Mouse (Mus musculus) MN1 (cell line): ENCODE data around the gene Akt2.
"Not testable (repeated sequence)": the region's sequence is repeated elsewhere in the genome, so short reads cannot be mapped to it uniquely, and the experiment has no call there.

Experiments used
- DNase-seq: peaks from one replicate; pipeline ENCODE4 v3.0.0-alpha.2; 2016; ENCODE audit warnings: low spot score

Akt2 gene

GRCm38 (mm10) chr7:27613751-27614499, 22.6 kb downstream of the Akt2 start:
- no peak for DNase-seq

DNA sequence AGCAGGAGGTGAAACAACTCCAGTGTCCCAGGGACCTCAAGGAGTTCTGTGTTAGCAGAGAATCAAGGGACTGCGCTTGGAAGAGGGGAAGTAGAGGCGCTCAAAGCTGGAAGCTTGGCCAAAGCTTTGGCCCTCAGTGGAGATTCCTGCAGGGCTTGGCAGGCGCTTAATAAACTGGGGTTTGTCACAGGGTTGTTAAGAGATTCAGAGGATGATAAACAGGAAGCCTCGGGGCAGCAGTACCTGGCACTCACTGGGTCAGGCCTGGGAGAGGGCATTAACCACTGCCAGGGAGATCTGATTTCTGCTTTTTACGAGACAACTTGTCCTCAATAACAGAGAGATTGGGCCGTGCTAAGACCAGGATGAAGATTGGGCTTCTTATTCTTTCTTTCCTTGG, 29.7 kb downstream of the Akt2 start:
- peak; percentile 11 for DNase-seq

DNA sequence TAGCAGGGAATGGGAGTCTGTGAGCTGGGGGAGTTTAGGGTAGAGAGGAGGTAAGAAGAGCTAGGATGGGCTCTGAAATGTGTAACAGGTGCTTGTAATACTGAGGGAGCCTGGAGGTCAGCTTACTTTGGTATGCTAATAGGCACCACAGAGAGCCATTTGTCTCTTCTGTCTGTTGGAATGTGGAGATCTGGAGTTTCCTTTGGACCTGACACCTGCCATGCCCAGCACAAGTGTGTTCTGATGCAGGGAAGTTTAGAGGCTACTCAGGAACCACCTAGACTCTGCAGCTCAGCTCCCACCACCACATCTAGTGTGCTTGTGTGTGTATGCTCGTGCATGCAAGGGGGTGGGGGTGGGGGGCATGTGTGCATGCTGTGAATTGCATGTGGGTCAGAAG, 30.9 kb downstream of the Akt2 start:
- DNase-seq, result no peak

- DNase-seq, result no peak
Measured at GRCm38 (mm10) chr7:27624967-27625366, 33.6 kb downstream of the Akt2 start.

DNA sequence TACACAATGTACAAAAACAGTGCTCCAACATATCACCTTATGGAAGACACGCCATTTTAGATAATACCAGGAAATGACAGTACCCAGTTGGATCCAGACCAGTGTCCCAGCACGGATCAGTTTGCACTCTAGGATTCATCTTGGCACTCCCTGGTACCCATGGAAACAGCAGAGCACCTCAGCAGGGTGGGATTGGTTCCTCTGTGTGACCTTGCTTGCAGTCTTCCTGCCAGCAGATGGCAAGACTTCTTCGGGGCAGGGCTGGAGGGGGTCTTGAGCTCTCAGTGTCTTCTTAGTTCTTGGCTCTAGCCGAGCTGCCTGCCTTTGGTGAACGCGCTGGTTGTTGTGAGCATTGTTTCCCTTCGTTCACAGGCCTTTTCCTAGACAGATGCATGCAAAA, 36.4 kb downstream of the Akt2 start:
- no peak for DNase-seq

GRCm38 (mm10) chr7:27628190-27628589, 36.8 kb downstream of the Akt2 start:
- no peak for DNase-seq

- not testable (repeated sequence) for DNase-seq
Measured at GRCm38 (mm10) chr7:27628816-27629215, 37.5 kb downstream of the Akt2 start.

GRCm38 (mm10) chr7:27631439-27631838, 40.1 kb downstream of the Akt2 start:
- no peak for DNase-seq

- DNase-seq, result no peak
Measured at GRCm38 (mm10) chr7:27633166-27633565, 41.8 kb downstream of the Akt2 start.

DNA sequence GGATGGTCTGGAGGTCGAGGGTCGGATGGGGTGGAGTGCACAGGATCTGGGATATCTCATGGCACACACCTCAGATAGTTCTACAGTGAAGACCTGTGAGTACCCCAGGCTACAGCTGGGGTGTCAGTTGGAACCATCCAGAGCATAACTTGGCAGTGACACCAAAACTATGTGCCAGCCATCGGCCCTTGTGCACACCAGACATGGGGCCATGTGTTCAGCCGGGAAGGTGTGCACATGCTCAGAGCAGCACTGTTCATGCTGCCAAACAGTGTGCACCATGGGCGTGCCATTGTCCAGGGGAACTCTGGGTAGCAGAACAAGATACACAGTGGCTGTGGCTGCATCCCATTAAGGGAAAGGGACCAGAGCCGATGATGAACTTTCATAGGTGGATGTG, 43.3 kb downstream of the Akt2 start:
- DNase-seq, result no peak

GRCm38 (mm10) chr7:27635094-27635493, 43.7 kb downstream of the Akt2 start:
- DNase-seq, result not testable (repeated sequence)

DNA sequence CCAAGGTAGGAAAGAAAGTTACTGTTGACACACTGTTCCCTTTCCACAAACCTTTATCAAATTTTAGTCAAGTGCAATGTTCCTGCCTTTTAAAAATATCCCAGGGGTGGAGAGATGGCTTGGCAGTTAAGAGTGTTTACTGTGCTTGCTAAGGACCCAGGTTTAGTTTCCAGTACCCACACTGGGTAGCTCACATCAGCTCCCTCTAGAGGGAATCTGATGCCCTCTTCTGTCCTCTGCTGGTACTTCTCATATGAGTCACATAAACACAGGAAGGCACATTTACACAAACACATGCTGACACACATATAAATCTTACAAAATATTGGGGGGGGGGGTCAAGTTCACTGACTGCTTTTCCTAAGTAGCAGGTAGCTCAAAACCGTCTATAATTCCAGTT, 53.1 kb downstream of the Akt2 start:
- DNase-seq, result no peak

GRCm38 (mm10) chr7:27646516-27646915, 55.2 kb downstream of the Akt2 start:
- DNase-seq, result no peak

GRCm38 (mm10) chr7:27647281-27648002, 56.1 kb downstream of the Akt2 start:
- DNase-seq, result no peak

DNA sequence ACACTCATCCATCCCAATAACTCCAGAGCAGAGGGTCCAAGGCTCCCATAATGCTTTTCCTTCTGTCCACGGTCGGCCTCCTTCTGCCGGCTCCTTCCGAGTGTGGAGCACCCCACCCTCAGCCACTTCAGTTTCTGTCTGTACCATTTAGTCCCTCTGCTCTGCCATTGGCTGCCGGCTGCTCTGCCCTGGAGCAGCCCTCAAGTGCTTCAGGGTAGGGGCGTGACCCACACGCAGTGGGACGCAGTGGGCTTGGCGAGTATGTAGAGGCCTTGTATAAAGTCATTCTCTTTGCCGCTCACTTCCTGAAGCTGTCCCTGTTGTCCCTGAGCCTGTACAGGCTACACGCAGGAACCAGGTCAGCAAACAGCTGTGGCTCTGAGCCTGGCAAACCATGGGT, 58.4 kb downstream of the Akt2 start:
- DNase-seq, result no peak

- peak; percentile 83 for DNase-seq
Measured at GRCm38 (mm10) chr7:27650949-27651348, 59.6 kb downstream of the Akt2 start.

GRCm38 (mm10) chr7:27653681-27654437, 62.5 kb downstream of the Akt2 start, which contains the start of gene Ttc9b:
Gene Ttc9b, plus strand, starts transcription at chr7:27653915.
- peak; percentile 55 for DNase-seq

DNA sequence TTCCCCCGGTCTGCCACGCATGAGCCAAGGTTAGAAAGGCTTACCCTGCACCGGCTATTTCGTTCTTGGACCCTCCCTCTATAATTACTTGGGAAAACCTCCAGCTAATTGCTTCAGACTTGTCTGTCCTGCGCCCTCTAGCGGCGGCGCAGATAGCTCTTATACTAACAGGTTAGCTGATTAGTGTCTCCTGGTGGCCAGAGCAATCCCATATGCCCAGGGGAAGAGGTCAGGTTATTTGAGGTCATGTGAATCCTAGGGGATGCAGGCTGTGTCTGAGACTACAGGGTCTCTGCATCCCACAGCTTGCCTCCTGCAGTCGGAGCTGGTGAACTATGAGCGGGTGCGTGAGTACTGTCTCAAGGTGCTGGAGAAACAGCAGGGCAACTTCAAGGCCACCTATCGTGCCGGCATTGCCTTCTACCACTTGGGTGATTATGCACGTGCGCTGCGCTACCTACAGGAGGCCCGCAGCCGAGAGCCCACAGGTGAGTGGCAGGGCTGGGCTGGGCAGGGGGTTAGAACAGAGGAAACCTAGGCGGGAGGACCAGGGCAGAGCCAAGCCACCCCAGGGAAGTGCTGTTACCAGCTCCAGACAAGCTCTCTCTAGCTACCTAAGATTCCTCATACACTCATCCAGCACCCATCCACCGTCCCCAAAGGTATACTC, 63.4 kb downstream of the Akt2 start:
- DNase-seq, result peak; percentile 58

DNA sequence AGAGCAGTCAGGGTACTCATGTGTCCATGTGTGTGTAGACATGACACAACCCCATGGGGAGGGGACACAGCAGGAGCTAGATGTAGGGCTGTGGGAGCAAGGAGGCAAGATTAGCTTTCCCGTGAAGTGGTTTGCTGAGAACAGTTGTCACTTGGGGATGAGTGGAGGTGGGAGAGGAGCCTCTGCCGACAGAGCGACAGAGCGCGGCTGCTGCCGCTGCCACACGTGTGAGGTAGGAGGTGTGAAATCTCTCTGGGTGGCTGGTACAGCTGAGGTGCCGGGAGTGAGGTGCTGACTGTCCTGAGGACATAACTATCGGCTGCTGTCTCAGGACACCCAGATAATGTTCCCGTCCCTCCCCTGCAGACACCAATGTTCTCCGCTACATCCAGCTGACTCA, 64.2 kb downstream of the Akt2 start:
- no peak for DNase-seq

DNA sequence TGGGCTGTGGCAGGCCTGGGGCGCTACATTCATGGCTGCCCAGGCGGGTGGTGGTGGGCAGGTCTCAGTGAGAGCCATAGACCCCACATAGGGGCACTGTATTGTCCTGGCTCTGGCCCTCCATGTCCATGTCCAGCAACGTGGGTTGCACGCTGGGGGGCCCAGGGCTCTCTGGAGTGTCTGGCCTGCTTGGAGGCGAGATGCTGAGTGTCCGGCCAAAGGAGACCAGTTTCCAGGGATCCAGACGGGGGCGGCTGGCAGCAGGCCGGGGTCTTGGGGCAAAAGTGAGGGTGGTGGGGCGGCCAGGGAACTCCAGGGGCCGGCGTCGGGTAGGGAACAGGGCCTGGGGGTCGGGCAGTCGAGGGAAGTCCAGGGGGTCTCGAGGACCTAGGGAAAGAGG, 65.2 kb downstream of the Akt2 start:
- DNase-seq, result no peak

DNA sequence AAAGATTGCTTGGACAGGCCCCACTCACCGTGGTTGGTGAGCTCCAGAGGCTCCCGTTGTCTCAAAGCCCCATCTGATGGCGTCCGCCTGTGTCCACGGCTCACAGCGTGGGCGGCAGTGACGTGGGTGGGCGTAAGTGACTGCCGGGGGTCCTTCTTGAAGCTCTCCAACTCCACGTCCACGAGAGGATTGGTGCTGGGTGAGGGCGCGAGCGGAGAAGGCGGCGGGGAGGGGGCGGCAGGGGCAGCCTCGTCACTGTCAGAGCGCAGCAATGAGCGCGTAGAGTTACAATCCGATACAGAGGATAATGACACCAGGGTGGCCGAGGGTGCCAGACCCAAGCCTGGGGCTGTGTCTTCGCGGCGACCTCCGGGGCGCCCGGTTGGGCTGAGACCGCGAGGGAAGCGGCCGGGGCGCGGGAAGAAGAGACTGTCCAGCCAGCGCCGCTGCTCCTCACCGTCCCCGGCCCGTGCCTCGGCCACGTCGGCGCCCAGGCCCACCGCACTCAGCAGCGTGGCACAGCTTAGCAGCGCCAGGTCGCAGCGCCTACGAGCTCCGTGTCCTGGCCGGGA, 66.6 kb downstream of the Akt2 start:
- DNase-seq, result no peak
